Mouse (Mus musculus): ENCODE data around the gene Tle2. TPM values are rescaled to one million over a fixed set of nuclear protein-coding genes. Genes with fewer than 3 reads are reported as not detected.

The Tle2 gene
- polyA plus RNA-seq, 1 experiment: 63.7 TPM

DNA sequence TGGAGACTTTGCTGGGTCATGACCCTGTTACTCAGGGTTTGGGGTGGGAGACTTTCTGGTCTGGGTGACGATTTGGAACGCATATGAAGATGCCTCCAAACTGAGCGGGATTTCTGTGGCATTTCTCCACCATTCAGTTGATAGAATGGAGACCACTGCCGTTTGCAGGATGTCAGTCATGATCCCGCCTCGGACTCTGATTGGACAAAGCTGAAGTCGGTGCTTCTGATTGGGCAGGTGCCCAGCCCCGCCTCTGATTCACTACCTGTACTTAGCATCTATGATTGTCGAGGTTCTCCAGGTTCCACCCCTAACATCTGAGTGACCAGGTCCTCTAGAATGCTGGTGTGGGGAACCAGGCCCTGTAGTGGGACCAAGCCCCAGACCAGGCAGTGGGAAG lies 46.4 kb downstream of the Tle2 start:
- H3K4me3 ChIP-seq (ENCODE audit: insufficient read depth, low read depth, low read length): no peak overlapping the region
- no peaks in the 10 kb centered on the region for H3K36me3 ChIP-seq (ENCODE audit: control insufficient read depth, insufficient read depth, low read length)
- H3K27me3 ChIP-seq (replicated peaks; ENCODE audit: control insufficient read depth, insufficient read depth, low read length): no peaks in the 10 kb centered on the region
- no peak overlapping the region for H3K27ac ChIP-seq (ENCODE audit: insufficient read depth, low read depth, low read length)
- H3K4me1 ChIP-seq (ENCODE audit: control insufficient read depth, insufficient read depth, low read length): no peaks in the 10 kb centered on the region
- no peak for DNase-seq
- 53% methylated on average over 9 of the region's 9 CpGs for WGBS
- TF ChIP-seq CTCF (conservative IDR thresholded peaks at IDR 0.05; ENCODE audit: insufficient read depth, insufficient read length, low read depth, low read length) (no peak), POLR2A (IDR thresholded peaks at IDR 0.05; ENCODE audit: low read depth, low read length) (no peak)

DNA sequence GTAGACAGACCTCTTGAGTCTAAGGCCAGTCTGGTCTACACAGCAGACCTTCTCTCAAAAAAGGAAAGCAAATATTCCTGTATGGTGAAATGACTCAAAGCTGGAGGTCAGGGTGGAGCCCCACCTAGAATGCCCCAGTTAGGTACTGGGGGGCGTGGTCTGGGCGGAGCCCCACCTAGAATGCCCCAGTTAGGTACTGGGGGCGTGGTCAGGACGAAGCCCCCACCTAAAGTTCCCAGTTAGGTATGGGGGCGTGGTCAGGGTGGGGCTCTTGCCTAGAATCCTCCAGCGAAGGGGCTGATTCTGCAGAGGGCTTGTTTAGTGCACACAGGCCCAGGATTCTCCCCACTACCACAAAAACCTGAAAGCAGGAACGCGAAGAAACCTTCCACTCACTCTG lies 49.1 kb downstream of the Tle2 start:
- Histone ChIP-seq H3K4me1 (ENCODE audit: control insufficient read depth, insufficient read depth, low read length) (no peaks in the 10 kb centered on the region), H3K36me3 (ENCODE audit: control insufficient read depth, insufficient read depth, low read length) (no peaks in the 10 kb centered on the region), H3K27me3 (replicated peaks; ENCODE audit: control insufficient read depth, insufficient read depth, low read length) (no peaks in the 10 kb centered on the region), H3K4me3 (ENCODE audit: insufficient read depth, low read depth, low read length) (no peak overlapping the region), H3K27ac (ENCODE audit: insufficient read depth, low read depth, low read length) (no peak overlapping the region)
- WGBS: 71% methylated on average over 8 of the region's 8 CpGs
- DNase-seq: no peak
- TF ChIP-seq CTCF (conservative IDR thresholded peaks at IDR 0.05; ENCODE audit: insufficient read depth, insufficient read length, low read depth, low read length): no peak
- no peak for TF ChIP-seq POLR2A (IDR thresholded peaks at IDR 0.05; ENCODE audit: low read depth, low read length)

DNA sequence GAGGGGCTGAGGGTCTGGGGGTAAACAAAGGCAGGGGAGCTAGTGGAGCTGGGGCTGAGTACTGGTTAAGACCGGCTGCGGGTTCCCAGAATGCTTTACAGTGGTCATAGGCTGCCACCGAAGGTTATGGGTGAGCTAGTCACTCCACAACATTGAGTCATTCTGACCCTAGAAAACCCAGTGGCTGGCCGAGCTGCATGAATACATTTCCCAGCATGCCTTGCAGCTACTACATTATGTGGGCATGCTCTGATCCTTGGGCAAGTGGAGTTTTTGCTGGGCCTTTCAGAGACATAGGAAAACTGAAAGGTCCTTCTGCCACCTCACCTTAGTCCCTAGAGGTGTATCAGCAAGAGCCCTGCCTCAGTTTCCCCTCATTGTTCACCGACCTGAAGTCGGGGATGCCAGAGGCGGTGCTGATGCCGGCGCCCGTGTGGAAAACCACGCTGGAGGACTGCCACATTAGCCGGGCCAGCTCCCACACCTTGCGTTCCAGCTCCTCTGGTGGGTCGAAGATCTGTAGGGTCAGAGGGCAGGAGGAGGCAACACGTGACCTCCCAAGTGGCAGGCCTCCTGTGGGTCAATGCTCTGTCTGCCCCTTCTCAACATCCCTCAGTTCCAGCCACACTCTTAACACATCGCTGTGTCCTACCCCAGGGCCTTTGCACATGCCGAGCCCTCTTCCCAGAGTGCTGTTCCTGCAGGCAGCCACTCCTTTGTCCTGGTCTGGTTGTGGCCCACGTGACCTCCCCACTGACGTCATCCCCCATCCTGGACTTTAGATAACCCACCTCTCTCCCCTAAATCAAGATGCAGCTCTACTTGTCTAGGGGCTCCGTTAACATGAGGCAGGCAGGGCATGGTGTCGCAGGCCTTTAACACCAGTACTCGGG lies 52.0 kb downstream of the Tle2 start:
- Histone ChIP-seq H3K4me1 (ENCODE audit: control insufficient read depth, insufficient read depth, low read length) (no peaks in the 10 kb centered on the region), H3K36me3 (ENCODE audit: control insufficient read depth, insufficient read depth, low read length) (no peaks in the 10 kb centered on the region), H3K27me3 (replicated peaks; ENCODE audit: control insufficient read depth, insufficient read depth, low read length) (no peaks in the 10 kb centered on the region), H3K4me3 (ENCODE audit: insufficient read depth, low read depth, low read length) (peak overlapping the region; percentile 70), H3K27ac (ENCODE audit: insufficient read depth, low read depth, low read length) (no peak overlapping the region)
- TF ChIP-seq POLR2A (IDR thresholded peaks at IDR 0.05; ENCODE audit: low read depth, low read length) (no peak), CTCF (conservative IDR thresholded peaks at IDR 0.05; ENCODE audit: insufficient read depth, insufficient read length, low read depth, low read length) (no peak)
- DNase-seq: no peak
- WGBS: 82% methylated on average over 22 of the region's 22 CpGs

DNA sequence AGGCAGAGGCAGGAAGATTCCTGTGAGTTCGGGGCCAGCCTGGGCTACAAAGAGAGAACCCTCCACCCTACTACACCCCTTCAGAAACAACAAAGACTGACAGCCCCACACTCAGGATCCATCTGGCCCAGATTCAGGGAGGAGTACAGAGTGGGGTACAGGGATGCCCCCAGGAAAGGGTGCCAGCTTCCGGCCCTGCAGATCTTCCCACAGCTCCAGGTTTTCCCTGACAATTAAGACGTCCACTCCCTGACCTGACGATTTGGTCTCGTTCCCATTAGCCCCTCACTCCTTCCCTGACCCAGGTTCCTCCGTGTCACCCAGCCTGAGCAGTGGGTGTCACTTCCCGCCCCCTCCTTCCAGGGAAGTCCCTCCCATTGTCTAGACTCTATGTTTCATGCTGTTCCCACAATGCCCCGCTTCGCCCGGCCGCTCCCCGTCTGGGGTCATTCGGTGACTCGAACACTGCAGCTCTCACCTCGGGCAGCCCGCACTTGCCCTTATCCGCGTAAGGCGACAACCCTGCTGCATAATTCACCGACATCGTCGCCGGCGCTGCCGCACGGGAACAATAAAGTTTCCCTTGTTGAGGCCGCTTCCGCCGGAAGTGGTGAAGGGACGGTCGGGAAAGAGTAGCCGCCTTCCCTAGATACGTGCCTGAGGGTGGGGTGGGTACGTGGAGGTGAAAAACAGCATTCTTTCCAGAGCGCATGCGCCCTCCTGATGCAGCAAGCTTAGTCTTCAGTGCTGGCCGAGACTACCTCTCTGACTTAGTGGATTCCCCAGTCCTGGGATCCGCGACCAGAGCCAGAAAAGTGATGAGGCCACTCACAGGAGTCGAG lies 52.9 kb downstream of the Tle2 start, which contains the start of gene Sirt6:
Gene Sirt6, minus strand, starts transcription at position 804 of the 842 bp plus-strand sequence.
- WGBS: 4% methylated on average over 40 of the region's 40 CpGs
- Histone ChIP-seq H3K27me3 (replicated peaks; ENCODE audit: control insufficient read depth, insufficient read depth, low read length) (no peaks in the 10 kb centered on the region), H3K27ac (ENCODE audit: insufficient read depth, low read depth, low read length) (peak within 1 kb of the TSS; percentile 44), H3K36me3 (ENCODE audit: control insufficient read depth, insufficient read depth, low read length) (no peaks in the 10 kb centered on the region), H3K4me3 (ENCODE audit: insufficient read depth, low read depth, low read length) (peak within 1 kb of the TSS; percentile 70), H3K4me1 (ENCODE audit: control insufficient read depth, insufficient read depth, low read length) (no peaks in the 10 kb centered on the region)
- peak; percentile 96 for DNase-seq
- TF ChIP-seq CTCF (conservative IDR thresholded peaks at IDR 0.05; ENCODE audit: insufficient read depth, insufficient read length, low read depth, low read length) (no peak), POLR2A (IDR thresholded peaks at IDR 0.05; ENCODE audit: low read depth, low read length) (peak; percentile 66)

DNA sequence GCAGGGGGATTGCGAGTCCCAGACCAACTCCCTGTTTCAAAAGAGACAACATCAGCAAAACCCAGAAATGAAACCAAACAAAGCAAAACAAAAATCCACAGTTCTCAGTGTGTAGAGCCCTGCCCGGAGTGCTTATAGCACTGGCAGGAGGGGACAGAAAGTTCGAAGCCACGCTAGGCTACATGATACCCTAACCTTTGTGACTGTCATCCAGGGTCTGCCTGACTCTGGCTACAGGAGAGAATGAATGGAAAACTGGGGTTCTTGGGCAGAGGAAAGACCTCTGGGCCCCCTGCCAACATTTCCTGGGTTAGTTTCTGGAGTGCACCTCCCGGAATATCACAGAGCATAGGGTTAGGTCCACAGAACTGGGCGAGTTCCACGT lies 53.5 kb downstream of the Tle2 start:
- Histone ChIP-seq H3K4me3 (ENCODE audit: insufficient read depth, low read depth, low read length) (peak overlapping the region; percentile 70), H3K36me3 (ENCODE audit: control insufficient read depth, insufficient read depth, low read length) (no peaks in the 10 kb centered on the region), H3K27ac (ENCODE audit: insufficient read depth, low read depth, low read length) (peak overlapping the region; percentile 32), H3K27me3 (replicated peaks; ENCODE audit: control insufficient read depth, insufficient read depth, low read length) (no peaks in the 10 kb centered on the region), H3K4me1 (ENCODE audit: control insufficient read depth, insufficient read depth, low read length) (no peaks in the 10 kb centered on the region)
- TF ChIP-seq POLR2A (IDR thresholded peaks at IDR 0.05; ENCODE audit: low read depth, low read length) (no peak), CTCF (conservative IDR thresholded peaks at IDR 0.05; ENCODE audit: insufficient read depth, insufficient read length, low read depth, low read length) (no peak)
- 21% methylated on average over 7 of the region's 7 CpGs for WGBS
- DNase-seq: no peak

DNA sequence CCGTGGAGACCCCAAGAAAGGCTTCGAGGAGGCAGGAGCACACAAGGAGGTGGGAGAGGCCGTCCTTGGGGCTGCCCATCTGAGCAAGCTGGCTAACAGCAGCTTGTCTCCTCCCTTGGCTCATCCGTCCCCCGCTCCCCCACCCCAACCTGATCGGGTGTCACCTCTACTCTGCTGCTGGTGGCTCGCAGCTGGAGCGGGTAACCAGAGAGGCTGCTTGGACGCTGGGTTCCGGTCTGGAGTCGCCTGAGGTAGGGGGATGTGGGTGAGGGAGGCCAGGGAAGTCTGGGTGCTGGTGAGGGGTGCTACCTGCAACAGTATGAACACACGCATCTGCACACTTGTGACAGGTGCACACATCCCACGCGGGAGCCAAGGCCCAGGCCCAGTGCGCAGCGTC lies 54.0 kb downstream of the Tle2 start, which contains the start of gene Ankrd24:
Gene Ankrd24, plus strand, starts transcription at position 151 of the 400 bp plus-strand sequence.
- DNase-seq: no peak
- Histone ChIP-seq H3K36me3 (ENCODE audit: control insufficient read depth, insufficient read depth, low read length) (no peaks in the 10 kb centered on the region), H3K27ac (ENCODE audit: insufficient read depth, low read depth, low read length) (peak within 1 kb of the TSS; percentile 44), H3K27me3 (replicated peaks; ENCODE audit: control insufficient read depth, insufficient read depth, low read length) (no peaks in the 10 kb centered on the region), H3K4me3 (ENCODE audit: insufficient read depth, low read depth, low read length) (peak within 1 kb of the TSS; percentile 70), H3K4me1 (ENCODE audit: control insufficient read depth, insufficient read depth, low read length) (no peaks in the 10 kb centered on the region)
- 56% methylated on average over 16 of the region's 16 CpGs for WGBS
- TF ChIP-seq CTCF (conservative IDR thresholded peaks at IDR 0.05; ENCODE audit: insufficient read depth, insufficient read length, low read depth, low read length) (no peak), POLR2A (IDR thresholded peaks at IDR 0.05; ENCODE audit: low read depth, low read length) (no peak)
